Mouse (Mus musculus): ENCODE results near the gene Klc1. TPM values are rescaled to one million over a fixed set of nuclear protein-coding genes. Genes with fewer than 3 reads are reported as not detected.

Klc1 gene
- polyA plus RNA-seq, 1 experiment from 2014 or later, result 91.6 TPM

GRCm38 (mm10) chr12:111770651-111771050, 12.0 kb downstream of the Klc1 start:
- ATAC-seq (ENCODE audit: low FRiP score, low TSS enrichment), result no peak
- 87% methylated on average over 10 of the region's 10 CpGs for WGBS
- H3K27me3 ChIP-seq (ENCODE audit: control insufficient read depth, insufficient read depth, low read length), result no peaks in the 10 kb centered on the region
- H3K4me2 ChIP-seq (replicated peaks; ENCODE audit: low read depth, low read length), result no peak overlapping the region
- H3K36me3 ChIP-seq (ENCODE audit: control insufficient read depth, insufficient read depth, low read length), result peaks cover 36% of the 10 kb centered on the region
- no peak overlapping the region for H3K9ac ChIP-seq (ENCODE audit: low read depth, low read length)
- no peak overlapping the region for H3K27ac ChIP-seq (ENCODE audit: low read depth, low read length)
- peaks cover 16% of the 10 kb centered on the region; the same call in 1 of the 2 replicates for H3K4me1 ChIP-seq (ENCODE audit: control insufficient read depth, insufficient read depth, low read length)
- no peak overlapping the region for H3K4me3 ChIP-seq (ENCODE audit: low read length)
- H3K9me3 ChIP-seq (ENCODE audit: control insufficient read depth, low read length), result no peaks in the 10 kb centered on the region

- Histone ChIP-seq H3K4me1 (ENCODE audit: control insufficient read depth, insufficient read depth, low read length) (peaks cover 6% of the 10 kb centered on the region; the same call in 1 of the 2 replicates), H3K4me2 (replicated peaks; ENCODE audit: low read depth, low read length) (no peak overlapping the region), H3K9ac (ENCODE audit: low read depth, low read length) (no peak overlapping the region), H3K36me3 (ENCODE audit: control insufficient read depth, insufficient read depth, low read length) (peaks cover 69% of the 10 kb centered on the region), H3K4me3 (ENCODE audit: low read length) (no peak overlapping the region), H3K27ac (ENCODE audit: low read depth, low read length) (no peak overlapping the region), H3K27me3 (ENCODE audit: control insufficient read depth, insufficient read depth, low read length) (no peaks in the 10 kb centered on the region), H3K9me3 (ENCODE audit: control insufficient read depth, low read length) (no peaks in the 10 kb centered on the region)
- no peak for ATAC-seq (ENCODE audit: low FRiP score, low TSS enrichment)
- WGBS, result 80% methylated on average over 16 of the region's 16 CpGs
Observed at GRCm38 (mm10) chr12:111774156-111774555, 15.5 kb downstream of the Klc1 start.

DNA sequence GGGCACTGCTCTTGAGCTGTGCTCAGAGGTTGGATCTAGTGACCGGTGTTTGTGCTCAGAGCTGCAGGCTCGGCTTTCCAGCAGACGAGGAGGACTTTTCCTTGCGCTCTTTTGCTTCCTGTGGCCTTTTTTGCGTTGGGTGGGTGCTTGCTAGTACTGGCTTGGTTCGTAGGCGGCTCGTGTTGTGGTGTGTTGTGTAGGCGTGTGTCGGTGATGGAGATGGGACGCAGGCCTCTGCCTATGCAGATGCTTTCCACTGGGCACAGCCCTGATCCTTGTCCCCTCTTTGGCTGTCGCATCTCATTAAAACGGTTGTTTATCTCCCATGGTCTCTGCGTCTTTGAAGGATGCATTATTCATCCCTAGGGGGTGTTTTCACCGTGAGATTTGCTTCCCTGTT, 16.2 kb downstream of the Klc1 start:
- H3K36me3 ChIP-seq (ENCODE audit: control insufficient read depth, insufficient read depth, low read length), result peaks cover 76% of the 10 kb centered on the region

GRCm38 (mm10) chr12:111777919-111778318, 19.3 kb downstream of the Klc1 start:
- H3K4me2 ChIP-seq (replicated peaks; ENCODE audit: low read depth, low read length), result no peak overlapping the region
- H3K36me3 ChIP-seq (ENCODE audit: control insufficient read depth, insufficient read depth, low read length), result peaks cover 98% of the 10 kb centered on the region
- WGBS, result 85% methylated on average over 13 of the region's 13 CpGs
- H3K4me3 ChIP-seq (ENCODE audit: low read length), result no peak overlapping the region
- 0 out of 2 replicates have a peak, but pooled peaks cover 4% of the 10 kb centered on the region for H3K9me3 ChIP-seq (ENCODE audit: control insufficient read depth, low read length)
- no peak overlapping the region for H3K27ac ChIP-seq (ENCODE audit: low read depth, low read length)
- H3K4me1 ChIP-seq (ENCODE audit: control insufficient read depth, insufficient read depth, low read length), result no peaks in the 10 kb centered on the region
- no peak overlapping the region for H3K9ac ChIP-seq (ENCODE audit: low read depth, low read length)
- no peaks in the 10 kb centered on the region for H3K27me3 ChIP-seq (ENCODE audit: control insufficient read depth, insufficient read depth, low read length)
- ATAC-seq (ENCODE audit: low FRiP score, low TSS enrichment), result no peak

More for the DNA sequence above, 16.2 kb downstream of the Klc1 start:
- Histone ChIP-seq H3K4me3 (ENCODE audit: low read length) (no peak overlapping the region), H3K27ac (ENCODE audit: low read depth, low read length) (no peak overlapping the region), H3K27me3 (ENCODE audit: control insufficient read depth, insufficient read depth, low read length) (no peaks in the 10 kb centered on the region), H3K9ac (ENCODE audit: low read depth, low read length) (no peak overlapping the region), H3K4me1 (ENCODE audit: control insufficient read depth, insufficient read depth, low read length) (peaks cover under 1% of the 10 kb centered on the region; the same call in 1 of the 2 replicates), H3K4me2 (replicated peaks; ENCODE audit: low read depth, low read length) (no peak overlapping the region), H3K9me3 (ENCODE audit: control insufficient read depth, low read length) (0 out of 2 replicates have a peak, but pooled peaks cover 4% of the 10 kb centered on the region)
- 83% methylated on average over 15 of the region's 15 CpGs for WGBS
- no peak for ATAC-seq (ENCODE audit: low FRiP score, low TSS enrichment)

DNA sequence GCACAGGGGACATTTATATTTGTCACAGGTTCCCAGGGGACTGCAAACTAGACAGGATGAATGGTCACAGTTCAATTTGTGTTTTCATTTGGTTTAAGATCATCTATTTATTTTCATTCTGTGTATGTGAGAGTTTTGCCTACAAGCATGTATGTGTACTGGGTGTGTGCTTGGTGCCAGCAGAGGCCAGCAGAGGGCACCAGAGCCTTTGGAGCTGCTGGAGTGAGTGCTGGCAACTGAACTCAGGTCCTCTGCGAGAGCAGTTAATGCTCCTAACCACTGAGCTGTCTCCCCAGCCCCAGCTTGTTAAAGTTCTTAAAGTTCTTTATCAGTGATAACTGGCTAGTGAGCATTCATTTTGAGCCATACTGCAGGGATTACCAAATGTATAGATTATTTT, 20.9 kb downstream of the Klc1 start:
- Histone ChIP-seq H3K9me3 (ENCODE audit: control insufficient read depth, low read length) (0 out of 2 replicates have a peak, but pooled peaks cover 4% of the 10 kb centered on the region), H3K4me3 (ENCODE audit: low read length) (no peak overlapping the region), H3K9ac (ENCODE audit: low read depth, low read length) (no peak overlapping the region), H3K4me2 (replicated peaks; ENCODE audit: low read depth, low read length) (no peak overlapping the region), H3K27me3 (ENCODE audit: control insufficient read depth, insufficient read depth, low read length) (no peaks in the 10 kb centered on the region), H3K27ac (ENCODE audit: low read depth, low read length) (no peak overlapping the region), H3K36me3 (ENCODE audit: control insufficient read depth, insufficient read depth, low read length) (peaks cover 94% of the 10 kb centered on the region), H3K4me1 (ENCODE audit: control insufficient read depth, insufficient read depth, low read length) (no peaks in the 10 kb centered on the region)
- ATAC-seq (ENCODE audit: low FRiP score, low TSS enrichment), result no peak
- 92% methylated on average over 1 of the region's 1 CpGs for WGBS

DNA sequence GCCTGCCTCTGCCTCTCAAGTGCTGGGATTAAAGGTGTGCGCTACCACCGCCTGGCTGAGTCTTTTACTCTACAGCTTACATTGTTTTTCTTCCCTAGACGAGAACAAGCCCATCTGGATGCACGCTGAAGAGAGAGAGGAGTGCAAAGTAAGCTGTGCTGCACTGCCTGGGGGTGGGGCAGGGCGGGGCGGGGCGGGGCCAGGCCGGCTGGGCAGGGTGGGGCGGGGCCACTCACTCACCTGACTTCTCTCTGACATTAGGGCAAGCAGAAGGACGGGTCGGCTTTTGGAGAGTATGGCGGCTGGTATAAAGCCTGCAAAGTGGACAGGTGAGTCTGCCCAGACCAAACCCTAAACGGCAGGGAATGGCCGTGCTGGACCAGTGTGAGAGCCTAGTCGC, 26.5 kb downstream of the Klc1 start:
- Histone ChIP-seq H3K4me3 (ENCODE audit: low read length) (no peak overlapping the region), H3K4me1 (ENCODE audit: control insufficient read depth, insufficient read depth, low read length) (no peaks in the 10 kb centered on the region), H3K9ac (ENCODE audit: low read depth, low read length) (no peak overlapping the region), H3K27ac (ENCODE audit: low read depth, low read length) (no peak overlapping the region), H3K4me2 (replicated peaks; ENCODE audit: low read depth, low read length) (no peak overlapping the region), H3K27me3 (ENCODE audit: control insufficient read depth, insufficient read depth, low read length) (no peaks in the 10 kb centered on the region), H3K9me3 (ENCODE audit: control insufficient read depth, low read length) (no peaks in the 10 kb centered on the region), H3K36me3 (ENCODE audit: control insufficient read depth, insufficient read depth, low read length) (peaks cover 88% of the 10 kb centered on the region)
- WGBS, result 75% methylated on average over 14 of the region's 15 CpGs
- ATAC-seq (ENCODE audit: low FRiP score, low TSS enrichment), result no peak

DNA sequence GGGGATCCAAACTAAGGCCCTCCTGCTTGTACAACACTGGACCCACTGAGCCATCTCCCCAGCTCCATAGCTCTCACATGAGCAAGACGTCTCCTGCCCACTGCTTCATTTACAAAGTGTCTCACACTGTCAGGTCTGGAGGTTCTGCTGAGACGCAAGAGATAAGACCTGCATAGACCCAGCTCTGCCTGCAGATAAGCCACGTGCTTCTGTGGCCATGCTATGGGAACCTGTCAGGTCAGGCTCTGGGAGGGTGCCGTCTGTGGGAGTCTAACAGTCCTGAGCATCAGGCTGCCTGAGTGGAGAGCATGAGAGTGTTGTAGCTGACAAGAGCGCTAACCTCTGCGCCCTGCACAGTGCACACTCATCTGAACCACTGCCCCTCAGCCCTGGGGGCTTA, 28.4 kb downstream of the Klc1 start:
- Histone ChIP-seq H3K36me3 (ENCODE audit: control insufficient read depth, insufficient read depth, low read length) (peaks cover 88% of the 10 kb centered on the region), H3K9ac (ENCODE audit: low read depth, low read length) (no peak overlapping the region)

GRCm38 (mm10) chr12:111790090-111790489, 31.4 kb downstream of the Klc1 start:
- Histone ChIP-seq H3K4me1 (ENCODE audit: control insufficient read depth, insufficient read depth, low read length) (no peaks in the 10 kb centered on the region), H3K27ac (ENCODE audit: low read depth, low read length) (0 out of 2 replicates have a peak overlapping the region, but pooled peaks have one; percentile 11), H3K4me3 (ENCODE audit: low read length) (no peak overlapping the region), H3K9me3 (ENCODE audit: control insufficient read depth, low read length) (no peaks in the 10 kb centered on the region), H3K4me2 (replicated peaks; ENCODE audit: low read depth, low read length) (no peak overlapping the region), H3K36me3 (ENCODE audit: control insufficient read depth, insufficient read depth, low read length) (peaks cover 94% of the 10 kb centered on the region), H3K27me3 (ENCODE audit: control insufficient read depth, insufficient read depth, low read length) (no peaks in the 10 kb centered on the region), H3K9ac (ENCODE audit: low read depth, low read length) (no peak overlapping the region)
- WGBS, result 94% methylated on average over 5 of the region's 5 CpGs
- no peak; the same call in 1 of the 2 replicates for ATAC-seq (ENCODE audit: low FRiP score, low TSS enrichment)

More for the DNA sequence above, 28.4 kb downstream of the Klc1 start:
- Histone ChIP-seq H3K27me3 (ENCODE audit: control insufficient read depth, insufficient read depth, low read length) (no peaks in the 10 kb centered on the region), H3K4me2 (replicated peaks; ENCODE audit: low read depth, low read length) (no peak overlapping the region), H3K27ac (ENCODE audit: low read depth, low read length) (no peak overlapping the region), H3K4me1 (ENCODE audit: control insufficient read depth, insufficient read depth, low read length) (no peaks in the 10 kb centered on the region), H3K4me3 (ENCODE audit: low read length) (no peak overlapping the region), H3K9me3 (ENCODE audit: control insufficient read depth, low read length) (no peaks in the 10 kb centered on the region)
- ATAC-seq (ENCODE audit: low FRiP score, low TSS enrichment), result 0 out of 2 replicates have a peak, but pooled peaks have one; percentile 37
- WGBS, result 96% methylated on average over 6 of the region's 6 CpGs

GRCm38 (mm10) chr12:111790631-111791030, 32.0 kb downstream of the Klc1 start:
- H3K4me1 ChIP-seq (ENCODE audit: control insufficient read depth, insufficient read depth, low read length), result no peaks in the 10 kb centered on the region
- ATAC-seq (ENCODE audit: low FRiP score, low TSS enrichment), result no peak
- peaks cover 95% of the 10 kb centered on the region for H3K36me3 ChIP-seq (ENCODE audit: control insufficient read depth, insufficient read depth, low read length)
- H3K9ac ChIP-seq (ENCODE audit: low read depth, low read length), result no peak overlapping the region
- no peak overlapping the region for H3K4me3 ChIP-seq (ENCODE audit: low read length)
- H3K9me3 ChIP-seq (ENCODE audit: control insufficient read depth, low read length), result no peaks in the 10 kb centered on the region
- WGBS, result 91% methylated on average over 7 of the region's 7 CpGs
- H3K27ac ChIP-seq (ENCODE audit: low read depth, low read length), result no peak overlapping the region
- no peak overlapping the region for H3K4me2 ChIP-seq (replicated peaks; ENCODE audit: low read depth, low read length)
- no peaks in the 10 kb centered on the region for H3K27me3 ChIP-seq (ENCODE audit: control insufficient read depth, insufficient read depth, low read length)
